15 mouse cellular contexts compared by ENCODE assay signal in genomic region chr16:31170297-31170696, GRCm38 (mm10). TPM values are rescaled to one million over a fixed set of nuclear protein-coding genes. Genes with fewer than 3 reads are reported as not detected.
A peak's percentile ranks its signal among the peaks of the same experiment; 100 is the strongest.
DNase-seq lines count a peak whose midpoint lies in the region; ATAC-seq and TF ChIP-seq lines count a peak whose summit lies in the region.
"Had no signal": no experiment of that assay in that cellular context is flagged by ENCODE, and none has a peak within 500 bp of the region (broad histone marks: within the 10 kb centered on the region; RNA-seq: fewer than 3 reads in every experiment).

No protein-coding gene starts in this region.

- no peak overlapping the region for H3K4me3 ChIP-seq in heart, postnatal 0 days (ENCODE audit: low read depth, low read length)
- H3K4me3 ChIP-seq in lung, postnatal 0 days (ENCODE audit: low read depth, low read length) = no peak overlapping the region
- no peak overlapping the region for H3K4me3 ChIP-seq in hindbrain, embryonic 13.5 days
- H3K4me3 ChIP-seq: limb, embryonic 15.5 days; megakaryocyte, embryonic 14.5 days had no signal

- no peak for ATAC-seq in heart, postnatal 0 days (ENCODE audit: insufficient read depth, low read depth)
- ATAC-seq in lung, postnatal 0 days = no peak
- peak; percentile 34; the same call in 1 of the 2 replicates for ATAC-seq in megakaryocyte progenitor cell, adult 5-6 weeks (replicated peaks; ENCODE audit: poor library complexity)
- ATAC-seq in hindbrain, embryonic 13.5 days (ENCODE audit: low FRiP score) = no peak
- ATAC-seq: forebrain, embryonic 16.5 days; inflammation-experienced regulatory T-cells, adult 6 months had no signal

- no peak for TF ChIP-seq EP300 in heart, postnatal 0 days (IDR thresholded peaks at IDR 0.05; ENCODE audit: low read depth)
- TF ChIP-seq EP300 in lung, postnatal 0 days (IDR thresholded peaks at IDR 0.05) = no peak

- no peak for DNase-seq in heart, postnatal 0 days (ENCODE audit: low spot score)
- no peak for DNase-seq in heart, postnatal 25 days (ENCODE audit: low spot score)
- DNase-seq in lung, postnatal 0 days (ENCODE audit: low spot score) = no peak
- no peak for DNase-seq in lung, postnatal 4 days
- DNase-seq in ES-CJ7 (ENCODE audit: low read depth, low spot score) = peak; percentile 69
- no peak for DNase-seq in urinary bladder, postnatal 25 days (ENCODE audit: low spot score)
- DNase-seq: cerebellum, adult 8-10 months; kidney, postnatal 4 days; right cerebral cortex, postnatal 25 days had no signal

- H3K4me1 ChIP-seq in heart, postnatal 0 days (ENCODE audit: control insufficient read depth, insufficient read depth) = peaks cover 8% of the 10 kb centered on the region
- H3K4me1 ChIP-seq in lung, postnatal 0 days (ENCODE audit: insufficient read depth, low read depth, low read length) = peaks cover 19% of the 10 kb centered on the region
- H3K4me1 ChIP-seq in hindbrain, embryonic 13.5 days (replicated peaks) = peaks cover 17% of the 10 kb centered on the region

- no peak overlapping the region for H3K4me2 ChIP-seq in heart, postnatal 0 days (ENCODE audit: low read depth, low read length)
- H3K4me2 ChIP-seq in lung, postnatal 0 days (replicated peaks; ENCODE audit: low read depth, low read length) = no peak overlapping the region
- no peak overlapping the region for H3K4me2 ChIP-seq in hindbrain, embryonic 13.5 days
- H3K4me2 ChIP-seq: limb, embryonic 15.5 days had no signal

- H3K27ac ChIP-seq in heart, postnatal 0 days (ENCODE audit: low read depth) = no peak overlapping the region
- H3K27ac ChIP-seq in lung, postnatal 0 days (ENCODE audit: low read length) = no peak overlapping the region
- no peak overlapping the region for H3K27ac ChIP-seq in hindbrain, embryonic 13.5 days
- H3K27ac ChIP-seq: limb, embryonic 15.5 days had no signal

- no peaks in the 10 kb centered on the region for H3K36me3 ChIP-seq in heart, postnatal 0 days (replicated peaks; ENCODE audit: control insufficient read depth, insufficient read depth, low read length)
- no peaks in the 10 kb centered on the region for H3K36me3 ChIP-seq in lung, postnatal 0 days (ENCODE audit: insufficient read depth, low read length)
- no peaks in the 10 kb centered on the region for H3K36me3 ChIP-seq in hindbrain, embryonic 13.5 days
- H3K36me3 ChIP-seq: limb, embryonic 15.5 days had no signal

- H3K27me3 ChIP-seq in heart, postnatal 0 days (ENCODE audit: control insufficient read depth, insufficient read depth, low read length) = no peaks in the 10 kb centered on the region
- H3K27me3 ChIP-seq in lung, postnatal 0 days (replicated peaks; ENCODE audit: insufficient read depth, low read length) = no peaks in the 10 kb centered on the region
- H3K27me3 ChIP-seq in hindbrain, embryonic 13.5 days = no peaks in the 10 kb centered on the region
- H3K27me3 ChIP-seq: limb, embryonic 15.5 days; megakaryocyte, embryonic 14.5 days had no signal

- intact Hi-C loops in heart, postnatal 25 days (cut with DNase I) = no loop called here

- H3K9me3 ChIP-seq in heart, postnatal 0 days (replicated peaks; ENCODE audit: control insufficient read depth, low read length) = no peaks in the 10 kb centered on the region
- H3K9me3 ChIP-seq in lung, postnatal 0 days (ENCODE audit: low read length) = no peaks in the 10 kb centered on the region
- H3K9me3 ChIP-seq in hindbrain, embryonic 13.5 days = no peaks in the 10 kb centered on the region
- H3K9me3 ChIP-seq: limb, embryonic 15.5 days had no signal

- 97% methylated on average over 8 of the region's 8 CpGs for WGBS in heart, postnatal 0 days
- 95% methylated on average over 8 of the region's 8 CpGs for WGBS in lung, postnatal 0 days
- WGBS in hindbrain, embryonic 13.5 days = 95% methylated on average over 8 of the region's 8 CpGs

- H3K9ac ChIP-seq in heart, postnatal 0 days (replicated peaks; ENCODE audit: low read depth, low read length) = no peak overlapping the region
- no peak overlapping the region for H3K9ac ChIP-seq in lung, postnatal 0 days (replicated peaks; ENCODE audit: low read depth)
- H3K9ac ChIP-seq in hindbrain, embryonic 13.5 days = no peak overlapping the region
- H3K9ac ChIP-seq: limb, embryonic 15.5 days had no signal

- TF ChIP-seq CTCF in heart, postnatal 0 days (IDR thresholded peaks at IDR 0.05; ENCODE audit: low read depth) = 0 out of 2 replicates have a peak, but pooled peaks have one; percentile 1
- TF ChIP-seq CTCF in lung, postnatal 0 days (IDR thresholded peaks at IDR 0.05) = peak; percentile 48

RNA-seq across cellular contexts. Expression of gene Acap2, which starts 30.7 kb away (rescaled TPM):
- 12.8 and 13.2 TPM in 2 replicates for total RNA-seq in heart, postnatal 0 days (2014; rRNA removed; ENCODE audit: low replicate concordance)
- 7.0 and 7.1 TPM in 2 replicates for polyA plus RNA-seq in heart, postnatal 0 days (2015; fragmentation: Nextera tagmentation; extraction: Ambion mirVana)
- 10 to 100 TPM; 18.2 to 23.9 TPM for total RNA-seq in heart, postnatal 25 days (2021)
- polyA plus RNA-seq in lung, postnatal 0 days (2015; fragmentation: Nextera tagmentation; extraction: Ambion mirVana) = 22.0 and 25.1 TPM in 2 replicates
- 30.1 and 30.7 TPM in 2 replicates for total RNA-seq in megakaryocyte progenitor cell, adult 5-6 weeks (2015)
- 39.4 and 46.9 TPM in 2 replicates for total RNA-seq in megakaryocyte progenitor cell, adult 5-6 weeks (2017)
- polyA plus RNA-seq in hindbrain, embryonic 13.5 days (2015; fragmentation: Nextera tagmentation; extraction: Ambion mirVana) = 11.7 and 12.4 TPM in 2 replicates
